Mouse (Mus musculus) liver (tissue): ENCODE data around the gene Crisp1.

Source experiments
- DNase-seq: peaks from one replicate; pipeline ENCODE4 v3.0.0-alpha.2; 2020; ENCODE audit warnings: mixed read lengths

The Crisp1 gene

DNA sequence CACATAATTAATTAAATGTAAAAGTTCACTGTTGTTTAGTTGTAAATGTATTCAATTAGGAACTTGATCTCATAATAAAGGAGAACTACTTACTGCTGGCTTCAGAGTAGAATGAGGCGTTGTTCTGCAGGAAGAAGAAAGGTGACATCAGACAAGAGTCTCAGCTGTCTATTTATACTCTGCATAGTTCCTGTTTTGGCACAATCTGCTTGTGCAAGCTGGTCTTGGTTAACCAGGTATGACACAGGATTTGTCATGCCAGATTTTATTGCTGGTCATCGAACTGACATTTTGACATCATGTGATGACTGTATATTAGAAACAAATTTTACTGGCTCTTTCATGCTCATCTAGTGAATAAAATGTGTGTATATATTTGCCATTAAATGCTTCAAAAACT lies at the start of gene Crisp1:
Gene Crisp1 (minus strand): TSS at position 146 of the 400 bp plus-strand sequence.
- DNase-seq = no peak

DNA sequence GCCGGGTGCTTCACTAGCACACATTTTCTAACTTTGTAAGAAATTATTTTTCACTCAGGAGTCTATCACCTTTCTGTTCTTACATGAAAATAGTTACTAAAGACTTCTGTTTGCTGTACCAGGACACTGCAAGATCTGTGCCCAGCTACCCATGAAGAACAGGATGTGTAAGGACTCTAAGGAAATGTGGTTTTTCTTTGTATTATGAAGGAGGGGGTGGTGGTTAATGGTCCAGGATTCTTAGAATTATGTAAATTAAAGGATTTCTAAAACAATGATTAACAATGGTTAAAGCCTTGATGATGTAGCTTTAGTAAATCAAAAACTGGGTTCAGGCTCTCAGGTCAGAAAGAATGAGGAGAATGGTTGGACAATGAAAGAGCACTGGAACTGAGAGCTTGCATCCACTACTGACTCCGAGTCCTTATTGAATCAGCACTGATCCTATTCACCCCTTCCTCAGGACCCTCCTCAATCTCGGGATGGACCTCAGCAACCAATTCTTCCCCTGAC lies 23.5 kb upstream of the Crisp1 start:
- no peak for DNase-seq

DNA sequence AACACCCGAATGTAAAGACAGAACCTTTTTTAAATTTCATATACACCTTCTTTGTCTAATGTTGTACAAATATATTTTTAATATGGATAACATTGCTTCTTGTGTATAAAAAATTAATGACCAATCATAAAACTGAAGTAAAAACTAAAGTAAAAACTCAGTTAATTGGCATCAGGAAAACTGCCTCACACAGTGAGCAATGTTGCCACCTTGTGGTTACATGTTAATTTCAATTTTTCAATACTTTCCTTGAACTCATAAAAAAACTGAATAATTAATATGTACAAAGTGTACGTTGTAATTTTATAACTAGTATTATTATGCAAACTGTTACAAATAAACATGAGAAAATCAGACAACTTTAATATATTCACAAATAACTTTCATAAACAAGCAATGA lies 33.6 kb downstream of the Crisp1 start:
- DNase-seq = no peak

DNA sequence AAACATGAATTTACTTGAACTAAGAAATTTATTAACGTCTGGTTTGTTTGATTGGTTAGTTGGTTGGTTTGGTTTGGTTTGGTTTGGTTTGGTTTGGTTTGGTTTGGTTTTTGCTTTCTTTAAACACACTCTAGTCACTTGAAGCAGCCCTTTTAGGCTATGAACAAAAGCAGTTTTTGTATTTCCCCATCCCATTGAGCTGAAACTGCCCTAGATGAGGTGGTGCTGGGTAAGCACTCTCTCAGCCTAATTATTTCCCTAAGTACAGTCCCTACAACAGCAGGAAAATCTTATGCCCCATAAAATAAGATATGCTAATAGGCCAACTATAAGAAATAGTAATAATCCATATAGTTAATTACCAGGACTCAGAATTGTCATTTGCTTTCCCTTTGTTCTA lies 43.5 kb downstream of the Crisp1 start:
- no peak for DNase-seq

DNA sequence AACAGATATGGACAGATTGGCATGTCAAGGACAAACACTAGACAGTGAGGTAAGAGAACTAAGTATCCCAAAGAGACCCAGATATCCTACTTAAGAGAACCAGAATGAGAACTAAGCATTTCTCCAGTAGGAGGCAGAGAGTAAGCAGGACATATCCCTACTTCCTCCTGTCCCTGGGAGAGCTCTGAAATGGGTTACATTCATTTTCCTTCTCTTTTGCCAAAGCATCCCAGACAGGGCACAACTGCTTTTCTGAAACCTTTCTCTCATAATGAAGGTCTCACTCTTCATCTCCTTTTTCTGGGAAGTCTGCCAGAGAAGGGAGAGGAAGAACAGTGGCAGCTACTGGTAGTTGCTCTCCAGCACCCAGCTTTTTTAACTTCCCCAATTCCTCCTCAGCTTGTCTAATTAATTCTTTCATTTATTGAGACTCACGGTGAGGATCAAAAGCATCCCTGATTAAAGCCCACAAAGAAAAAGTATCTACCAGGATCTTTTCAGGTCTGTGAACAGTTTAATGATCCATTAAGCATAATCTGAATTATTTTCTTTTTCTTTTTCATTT lies 44.0 kb downstream of the Crisp1 start:
- DNase-seq = no peak

GRCm38 (mm10) chr17:40252487-40252886 lies 66.5 kb downstream of the Crisp1 start:
- no peak for DNase-seq
